Mouse (Mus musculus): ENCODE data around the gene Dusp16.

- no peak for TF ChIP-seq CTCF (IDR thresholded peaks at IDR 0.05; ENCODE audit: low read depth)
- TF ChIP-seq EP300 (optimal IDR thresholded peaks at IDR 0.05): no peak
Measured at GRCm38 (mm10) chr6:134789100-134789499, 3.3 kb downstream of the Dusp16 start.

Measured in stomach, postnatal 0 days (tissue).